Mouse (Mus musculus) effector memory CD4-positive, alpha-beta T cell, adult 5 months (primary cell): Measurements from ENCODE around the gene Tut1. TPM values are rescaled to one million over a fixed set of nuclear protein-coding genes. Genes with fewer than 3 reads are reported as not detected.

ENCODE experiments used
- polyA plus RNA-seq: library from polyadenylated mRNA; unstranded; fragments of 100-300 nt; shearing (Covaris generic); gene quantifications from one replicate; pipeline ENCODE4 v1.2.1, GENCODE M21; 2017

Tut1 gene
- 49.1 TPM for polyA plus RNA-seq

GRCm38 (mm10) chr19:8953135-8954039 lies at the start of gene Tut1:
Gene Tut1 (plus strand): TSS chr19:8953847.

GRCm38 (mm10) chr19:8920073-8920736 lies 33.4 kb upstream of the Tut1 start, which contains the start of gene B3gat3:
Gene B3gat3 (plus strand): TSS chr19:8920374.

GRCm38 (mm10) chr19:8929224-8930088 lies 24.2 kb upstream of the Tut1 start, which contains the start of the genes Rom1 and Eml3:
Gene Rom1 (minus strand): TSS chr19:8929356.
Gene Eml3 (plus strand): TSS chr19:8929552.

GRCm38 (mm10) chr19:8941515-8942217 lies 12.0 kb upstream of the Tut1 start, which contains the start of gene Mta2:
Gene Mta2 (plus strand): TSS chr19:8941875.

GRCm38 (mm10) chr19:8966590-8967372 lies 13.1 kb downstream of the Tut1 start, which contains the start of gene Eef1g:
Gene Eef1g (plus strand): TSS chr19:8967041.

GRCm38 (mm10) chr19:8989066-8989566 lies 35.5 kb downstream of the Tut1 start, which contains the start of gene Ahnak:
Gene Ahnak (plus strand): TSS chr19:8989284.

Other genes with a start within 250 kb of the Tut1 start
- gene Slc3a2, start 230.5 kb upstream of the Tut1 start, polyA plus RNA-seq, result 546 TPM
- 91.5 TPM for gene Wdr74, start 218.0 kb upstream of the Tut1 start, polyA plus RNA-seq
- 3.0 TPM for gene 1700092M07Rik, start 213.1 kb upstream of the Tut1 start, polyA plus RNA-seq
- 246 TPM for gene Stx5a, start 212.4 kb upstream of the Tut1 start, polyA plus RNA-seq
- gene Nxf1, start 196.8 kb upstream of the Tut1 start, polyA plus RNA-seq, result 362 TPM
- 32.4 TPM for gene Tmem223, start 182.9 kb upstream of the Tut1 start, polyA plus RNA-seq
- 143 TPM for gene Tmem179b, start 179.4 kb upstream of the Tut1 start, polyA plus RNA-seq
- 9.7 TPM for gene Taf6l, start 167.4 kb upstream of the Tut1 start, polyA plus RNA-seq
- gene Polr2g, start 155.3 kb upstream of the Tut1 start, polyA plus RNA-seq, result 74.4 TPM
- gene Zbtb3, start 151.3 kb upstream of the Tut1 start, polyA plus RNA-seq, result 1.4 TPM
- 23.9 TPM for gene Ttc9c, start 134.5 kb upstream of the Tut1 start, polyA plus RNA-seq
- 14.0 TPM for gene Hnrnpul2, start 133.8 kb upstream of the Tut1 start, polyA plus RNA-seq
- not detected for gene AC129217.1, start 124.1 kb upstream of the Tut1 start, polyA plus RNA-seq
- gene Bscl2, start 116.4 kb upstream of the Tut1 start, polyA plus RNA-seq, result 70.9 TPM
- gene Gng3, start 114.7 kb upstream of the Tut1 start, polyA plus RNA-seq, result not detected
- gene Lrrn4cl, start 103.1 kb upstream of the Tut1 start, polyA plus RNA-seq, result not detected
- 131 TPM for gene Ubxn1, start 82.4 kb upstream of the Tut1 start, polyA plus RNA-seq
- gene Uqcc3, start 72.9 kb upstream of the Tut1 start, polyA plus RNA-seq, result 24.6 TPM
- 37.0 TPM for gene Lbhd1, start 70.1 kb upstream of the Tut1 start, polyA plus RNA-seq
- not detected for gene Gm49403, start 69.9 kb upstream of the Tut1 start, polyA plus RNA-seq
- 26.9 TPM for gene 1810009A15Rik, start 65.0 kb upstream of the Tut1 start, polyA plus RNA-seq
- gene Gm49416, start 64.9 kb upstream of the Tut1 start, polyA plus RNA-seq, result not detected
- gene Ints5, start 60.8 kb upstream of the Tut1 start, polyA plus RNA-seq, result 29.7 TPM
- 91.7 TPM for gene Ganab, start 55.8 kb upstream of the Tut1 start, polyA plus RNA-seq
- gene B3gat3, start 33.5 kb upstream of the Tut1 start, polyA plus RNA-seq, result 45.8 TPM
- gene Rom1, start 24.5 kb upstream of the Tut1 start, polyA plus RNA-seq, result 3.3 TPM
- 67.4 TPM for gene Eml3, start 24.3 kb upstream of the Tut1 start, polyA plus RNA-seq
- 219 TPM for gene Mta2, start 12.0 kb upstream of the Tut1 start, polyA plus RNA-seq
- 292 TPM for gene Eef1g, start 13.2 kb downstream of the Tut1 start, polyA plus RNA-seq
- 147 TPM for gene Ahnak, start 35.4 kb downstream of the Tut1 start, polyA plus RNA-seq
- gene Scgb1a1, start 134.1 kb downstream of the Tut1 start, polyA plus RNA-seq, result not detected
- gene Asrgl1, start 181.8 kb downstream of the Tut1 start, polyA plus RNA-seq, result 21.0 TPM